Mouse (Mus musculus): ENCODE data around the gene Mest.

The Mest gene

DNA sequence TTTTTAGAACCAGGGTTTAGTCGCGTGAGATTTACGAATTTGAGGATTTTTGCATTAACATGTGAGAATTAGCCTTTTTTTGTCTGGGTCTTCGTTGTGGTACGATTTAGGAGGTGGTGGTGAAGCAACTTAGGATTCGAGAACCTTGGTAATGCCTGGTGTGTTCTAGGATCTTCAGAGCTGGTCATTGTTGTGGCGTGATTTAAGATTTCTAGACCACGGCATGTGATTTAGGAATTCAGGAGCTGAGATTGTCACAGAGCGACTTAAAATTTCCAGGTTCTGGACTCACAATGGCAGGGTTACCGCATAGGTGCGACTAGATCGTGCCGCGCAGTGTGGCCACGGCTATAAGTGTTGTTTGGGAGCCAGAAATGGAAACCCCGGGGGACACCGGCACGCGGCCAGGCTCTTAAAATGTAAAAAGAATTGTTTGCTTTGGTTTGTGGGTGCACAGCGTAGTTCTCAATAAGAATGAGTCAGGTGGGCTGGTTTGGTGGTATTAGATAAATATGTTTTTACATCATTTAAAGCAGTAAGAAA lies 15.2 kb downstream of the Mest start:
- DNase-seq (ENCODE audit: low read depth, low spot score) = no peak

DNA sequence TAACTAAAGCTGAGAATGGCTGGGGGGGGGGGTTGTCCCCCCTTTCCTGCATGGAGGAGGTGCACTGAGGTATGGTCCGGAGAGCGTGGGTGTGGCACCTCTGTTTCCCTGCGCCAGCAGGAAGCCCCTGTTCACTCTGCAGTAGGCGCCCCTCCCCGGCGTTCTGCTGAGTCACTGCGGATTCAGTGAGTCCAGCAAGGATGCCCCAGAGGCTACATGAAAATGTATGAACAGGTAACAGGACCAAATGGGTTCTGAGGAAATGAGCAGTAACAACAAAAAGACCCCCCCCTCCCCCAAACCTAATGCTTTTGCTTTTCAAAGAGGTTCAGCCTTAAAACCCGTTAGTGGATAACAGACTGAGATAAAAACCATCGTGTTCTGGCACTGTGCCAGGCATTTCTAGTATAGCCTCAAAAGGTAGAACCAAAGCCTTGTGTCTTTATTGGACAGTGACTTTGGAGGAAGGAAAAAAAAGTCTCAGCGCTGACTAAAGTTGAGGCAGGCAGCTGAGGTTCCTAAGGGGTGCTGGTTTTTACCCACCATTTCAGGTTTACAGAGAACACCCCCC lies 15.9 kb downstream of the Mest start:
- DNase-seq (ENCODE audit: low read depth, low spot score) = no peak

DNA sequence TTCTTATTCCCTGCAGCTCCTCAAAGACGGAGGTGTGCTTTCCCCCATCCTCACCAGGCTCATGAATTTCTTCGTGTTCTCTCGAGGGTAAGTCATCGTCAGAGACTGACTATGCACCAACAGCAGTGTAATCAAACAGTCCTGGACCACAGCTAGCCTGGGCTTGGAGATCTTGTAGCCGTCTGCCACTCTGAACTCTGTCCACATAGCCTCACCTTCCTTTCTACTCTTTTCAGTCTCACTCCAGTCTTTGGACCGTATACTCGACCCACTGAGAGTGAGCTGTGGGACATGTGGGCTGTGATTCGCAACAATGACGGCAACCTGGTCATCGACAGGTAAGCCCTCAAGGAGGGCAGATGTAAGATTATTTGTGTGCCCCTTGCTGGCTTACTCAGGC lies 21.5 kb downstream of the Mest start:
- DNase-seq (ENCODE audit: low read depth, low spot score) = no peak

DNA sequence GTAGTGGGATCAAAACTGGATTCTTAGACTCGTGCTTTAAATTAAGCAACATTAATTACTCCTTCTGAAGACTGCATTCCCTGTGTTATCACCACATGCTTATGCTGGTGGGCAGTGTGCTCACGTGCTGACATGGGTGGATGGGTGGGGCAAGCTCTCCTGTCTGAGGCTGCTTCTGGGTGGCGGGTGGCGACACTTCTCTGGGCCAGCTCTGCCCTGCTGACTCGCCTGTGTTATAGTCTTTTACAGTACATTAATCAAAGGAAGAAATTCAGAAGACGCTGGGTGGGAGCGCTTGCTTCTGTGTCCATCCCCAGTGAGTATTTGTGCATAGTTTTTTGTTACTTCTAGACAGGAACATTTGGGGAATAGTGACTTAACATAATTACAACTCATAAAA lies 22.2 kb downstream of the Mest start:
- no peak for DNase-seq (ENCODE audit: low read depth, low spot score)

DNA sequence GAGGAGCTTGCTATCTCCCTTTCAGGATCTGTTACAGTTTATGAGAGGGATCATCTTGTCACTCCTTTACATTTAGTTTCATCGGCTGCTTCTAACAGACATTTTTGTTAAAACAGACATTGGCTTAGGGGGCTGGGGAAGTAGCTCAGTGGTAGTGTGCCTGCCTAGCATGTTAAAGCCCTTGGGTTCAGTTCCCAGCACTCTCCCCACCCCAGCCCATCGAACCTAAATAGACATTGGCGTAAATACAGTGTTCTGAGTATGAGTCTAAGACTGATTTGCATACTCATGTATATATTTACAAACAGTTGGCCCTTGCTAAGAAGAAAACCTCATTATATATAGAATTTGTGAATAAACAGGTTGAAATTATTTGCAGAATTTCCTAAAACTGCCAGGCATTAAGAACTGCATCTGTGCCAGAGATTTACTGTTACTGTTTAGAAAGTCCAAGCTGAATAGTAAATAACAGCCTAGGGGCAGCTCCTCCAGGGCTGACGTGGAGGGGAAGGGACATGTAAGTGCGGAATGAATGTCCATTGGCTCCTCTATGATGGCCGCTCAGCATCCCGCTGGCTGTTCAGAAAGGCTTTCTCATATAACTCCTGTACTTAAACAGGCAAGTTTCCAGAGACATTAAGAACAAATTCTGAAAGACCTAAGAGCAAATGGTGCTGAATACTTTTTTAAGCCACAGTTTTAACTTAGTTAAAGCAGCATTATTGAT lies 24.4 kb downstream of the Mest start:
- DNase-seq (ENCODE audit: low read depth, low spot score) = no peak

DNA sequence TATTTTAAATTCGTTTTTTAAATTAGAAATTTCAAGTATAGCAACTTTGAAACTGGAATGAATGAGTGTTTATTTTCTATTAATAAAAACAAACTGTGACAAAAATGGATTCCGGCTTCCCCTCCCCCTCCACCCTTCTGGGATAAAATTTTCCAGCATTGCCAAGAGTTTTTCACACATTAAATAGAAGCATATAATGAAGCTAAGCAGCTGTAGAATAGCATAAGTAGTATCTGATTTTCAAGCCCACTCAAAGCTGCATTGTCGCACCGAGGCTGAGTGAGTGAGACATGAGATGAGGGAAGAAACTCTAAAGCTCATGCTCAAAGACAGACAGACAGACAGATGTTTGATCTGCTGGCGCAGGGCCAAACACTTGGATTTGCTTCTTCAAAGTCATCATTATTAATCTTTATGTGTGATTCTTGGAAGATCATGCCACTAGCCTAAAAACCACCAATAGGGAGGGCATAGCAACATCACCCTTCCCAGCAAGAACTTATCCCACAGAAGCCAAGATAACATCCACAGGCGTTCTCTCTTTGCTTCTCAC lies 25.1 kb downstream of the Mest start:
- DNase-seq (ENCODE audit: low read depth, low spot score) = no peak

DNA sequence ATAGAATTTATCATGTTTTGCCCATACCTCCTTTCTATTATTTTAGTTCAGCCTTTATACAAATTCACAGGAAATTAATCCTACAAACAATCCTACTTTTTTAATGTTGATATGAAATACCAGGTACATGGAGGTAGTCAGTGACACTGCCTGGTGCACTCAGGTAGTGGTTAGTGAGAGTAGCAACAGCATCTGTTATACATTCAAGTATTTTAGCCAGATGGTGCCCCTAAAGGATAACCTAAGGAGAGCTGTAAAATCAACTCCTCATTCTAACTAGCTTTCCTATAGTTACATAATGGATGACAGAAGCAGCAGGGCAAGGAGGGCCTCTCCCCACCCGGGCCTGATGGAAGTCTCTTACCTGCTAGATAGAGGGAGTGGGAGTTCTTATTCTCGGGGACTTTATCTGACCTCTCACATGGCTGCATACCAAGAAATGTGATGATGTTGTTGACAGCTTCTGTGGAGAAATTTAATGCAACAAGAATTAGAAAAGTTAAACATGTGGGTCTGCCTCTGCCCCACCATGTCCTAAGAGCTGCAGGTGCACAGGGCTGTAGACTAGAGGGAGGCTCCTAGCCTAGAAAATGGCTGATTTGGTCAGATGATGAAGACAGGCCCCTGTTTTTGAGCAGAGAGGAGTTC lies 25.8 kb downstream of the Mest start:
- no peak for DNase-seq (ENCODE audit: low read depth, low spot score)

DNA sequence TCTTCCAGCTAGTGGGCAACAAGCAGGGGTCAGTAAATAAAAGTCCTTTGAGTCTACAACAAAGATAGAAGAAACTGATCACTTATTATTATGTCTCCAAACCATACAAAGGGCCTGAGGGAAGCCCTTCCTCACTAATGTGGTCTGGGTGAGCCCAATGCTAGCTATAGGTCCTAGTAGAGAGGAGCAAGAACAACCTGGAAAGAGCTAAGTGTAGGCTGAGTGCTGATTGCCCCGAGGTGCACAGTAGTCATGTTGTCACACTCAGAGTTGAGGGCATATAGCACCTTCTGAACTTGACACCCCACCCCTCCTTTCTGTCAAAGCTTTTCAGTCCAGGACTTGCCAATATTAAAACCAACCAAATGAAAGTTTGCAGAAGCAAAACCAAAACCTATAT lies 26.5 kb downstream of the Mest start:
- no peak for DNase-seq (ENCODE audit: low read depth, low spot score)

DNA sequence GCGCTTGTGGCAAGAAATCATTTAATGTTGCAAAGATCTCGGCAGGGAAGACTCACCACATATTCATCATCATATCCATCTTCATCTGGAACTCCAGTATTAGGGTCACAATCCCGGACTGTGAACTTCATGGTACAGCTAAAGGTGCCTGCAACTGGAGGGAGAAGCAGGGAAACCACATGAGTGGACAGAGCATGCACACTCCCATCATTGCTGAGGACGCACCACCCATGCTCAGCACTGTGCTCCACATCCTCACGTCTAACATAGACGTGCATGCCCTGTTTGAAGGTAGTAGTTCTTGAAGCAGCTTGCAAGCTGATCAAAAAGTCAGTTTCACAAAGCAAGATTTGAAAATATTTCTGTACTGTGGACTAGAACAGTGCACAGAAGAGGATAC lies 27.1 kb downstream of the Mest start:
- no peak for DNase-seq (ENCODE audit: low read depth, low spot score)

DNA sequence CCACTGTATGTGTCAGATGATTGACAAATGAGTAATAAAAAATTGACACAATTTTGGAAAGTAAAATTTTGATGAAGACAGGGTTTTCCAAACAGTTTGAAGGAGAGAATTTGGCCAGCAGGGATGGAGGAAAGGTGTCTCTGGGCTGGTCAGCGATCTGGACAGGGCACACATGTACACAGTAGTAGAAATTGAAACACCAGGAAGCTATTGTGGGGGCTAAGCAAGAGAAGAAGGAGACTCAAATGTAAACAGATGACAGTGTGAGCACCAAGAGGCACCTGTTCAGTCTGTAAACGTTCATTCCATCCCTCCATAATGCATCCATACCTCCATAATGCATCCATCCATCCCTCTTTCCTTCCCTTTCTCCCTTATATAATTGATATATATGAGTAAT lies 27.9 kb downstream of the Mest start:
- DNase-seq (ENCODE audit: low read depth, low spot score) = no peak

Measured in telencephalon, adult 2 months (tissue).